Mouse (Mus musculus): ENCODE data around the gene Zfp57. TPM values are rescaled to one million over a fixed set of nuclear protein-coding genes. Genes with fewer than 3 reads are reported as not detected.

The Zfp57 gene
- 25.2 and 29.3 TPM in 2 replicates for polyA plus RNA-seq (2012; rRNA removed)

DNA sequence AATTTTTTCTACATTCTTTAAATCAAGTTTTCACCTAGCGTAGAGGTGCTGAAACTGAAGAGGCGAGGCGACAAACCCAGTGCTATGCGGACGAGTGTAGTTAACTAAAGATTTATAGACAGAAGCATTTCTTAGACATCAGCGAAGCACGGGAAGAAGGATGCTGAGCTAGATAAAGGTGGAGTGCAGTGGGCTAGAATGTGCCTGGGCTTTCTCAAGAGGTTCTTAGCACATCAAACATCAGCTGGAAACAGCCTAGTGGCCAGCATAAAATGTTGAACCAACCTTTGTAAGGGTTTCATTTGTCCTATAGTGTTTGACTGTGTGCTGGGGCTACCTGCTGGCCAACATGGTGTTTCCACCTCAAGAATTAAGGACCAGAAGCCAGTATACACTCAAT lies at the start of gene Zfp57:
Zfp57 (plus strand) TSS at position 301 of the 400 bp plus-strand sequence.
- TF ChIP-seq CTCF (IDR thresholded peaks at IDR 0.05; ENCODE audit: extremely low read depth, insufficient read depth, low read length) (no peak), POLR2A (IDR thresholded peaks at IDR 0.05; ENCODE audit: extremely low read depth, insufficient read depth, low read length) (no peak)
- no peaks in the 10 kb centered on the region; the same call in 1 of the 2 replicates for H3K4me1 ChIP-seq (ENCODE audit: control insufficient read depth, insufficient read depth, low read length)
- no peak within 1 kb of the TSS for H3K27ac ChIP-seq (ENCODE audit: insufficient read depth, low read length)
- H3K4me3 ChIP-seq (ENCODE audit: insufficient read depth, low read length), result no peak within 1 kb of the TSS; the same call in 1 of the 2 replicates

DNA sequence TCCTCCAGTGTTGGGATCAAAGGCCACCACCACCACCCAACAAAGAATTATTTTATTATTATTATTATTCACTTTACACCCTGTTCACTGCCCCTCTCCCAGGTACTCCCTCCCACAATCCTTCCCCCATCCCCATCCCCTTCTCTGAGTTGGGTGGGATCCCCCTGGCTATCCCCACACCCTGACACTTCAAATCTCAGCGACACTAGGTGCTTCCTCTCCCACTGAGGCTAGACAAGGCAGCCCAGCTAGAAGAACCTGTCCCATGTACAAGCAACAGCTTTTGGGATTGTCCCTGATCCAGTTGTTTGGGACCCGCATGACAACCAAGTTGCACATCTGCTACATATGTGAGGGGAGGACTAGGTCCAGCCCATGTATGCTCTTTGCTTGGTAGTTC lies 48.3 kb upstream of the Zfp57 start:
- TF ChIP-seq POLR2A (IDR thresholded peaks at IDR 0.05; ENCODE audit: extremely low read depth, insufficient read depth, low read length) (no peak), CTCF (IDR thresholded peaks at IDR 0.05; ENCODE audit: extremely low read depth, insufficient read depth, low read length) (no peak)
- no peak overlapping the region for H3K27ac ChIP-seq (ENCODE audit: insufficient read depth, low read length)

DNA sequence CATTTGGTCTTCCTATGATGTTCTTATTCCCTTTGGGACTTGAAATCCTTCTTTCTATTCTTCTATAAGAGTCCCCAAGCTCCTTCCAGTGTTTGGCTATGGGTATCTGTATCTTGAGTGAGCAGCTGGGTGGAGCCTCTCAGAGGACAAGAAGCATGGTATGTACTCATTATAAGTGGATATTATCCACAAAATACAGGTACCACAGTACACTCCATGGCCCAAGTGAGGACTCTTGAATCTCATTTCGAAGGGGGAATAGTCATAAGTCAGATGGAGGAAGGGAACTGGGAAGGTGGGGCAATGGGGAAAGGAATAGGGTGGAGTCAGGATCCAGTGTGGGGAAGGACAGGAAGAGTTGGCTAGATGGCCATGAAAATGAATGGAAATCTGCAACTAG lies 47.9 kb upstream of the Zfp57 start:
- peaks cover 2% of the 10 kb centered on the region; the same call in 1 of the 2 replicates for H3K4me1 ChIP-seq (ENCODE audit: control insufficient read depth, insufficient read depth, low read length)
- no peak for TF ChIP-seq CTCF (IDR thresholded peaks at IDR 0.05; ENCODE audit: extremely low read depth, insufficient read depth, low read length)
- TF ChIP-seq POLR2A (IDR thresholded peaks at IDR 0.05; ENCODE audit: extremely low read depth, insufficient read depth, low read length), result no peak
- no peak overlapping the region for H3K27ac ChIP-seq (ENCODE audit: insufficient read depth, low read length)
- H3K4me3 ChIP-seq (ENCODE audit: insufficient read depth, low read length), result no peak overlapping the region

More for the DNA sequence above, 48.3 kb upstream of the Zfp57 start:
- Histone ChIP-seq H3K4me1 (ENCODE audit: control insufficient read depth, insufficient read depth, low read length) (peaks cover 2% of the 10 kb centered on the region; the same call in 1 of the 2 replicates), H3K4me3 (ENCODE audit: insufficient read depth, low read length) (no peak overlapping the region)

DNA sequence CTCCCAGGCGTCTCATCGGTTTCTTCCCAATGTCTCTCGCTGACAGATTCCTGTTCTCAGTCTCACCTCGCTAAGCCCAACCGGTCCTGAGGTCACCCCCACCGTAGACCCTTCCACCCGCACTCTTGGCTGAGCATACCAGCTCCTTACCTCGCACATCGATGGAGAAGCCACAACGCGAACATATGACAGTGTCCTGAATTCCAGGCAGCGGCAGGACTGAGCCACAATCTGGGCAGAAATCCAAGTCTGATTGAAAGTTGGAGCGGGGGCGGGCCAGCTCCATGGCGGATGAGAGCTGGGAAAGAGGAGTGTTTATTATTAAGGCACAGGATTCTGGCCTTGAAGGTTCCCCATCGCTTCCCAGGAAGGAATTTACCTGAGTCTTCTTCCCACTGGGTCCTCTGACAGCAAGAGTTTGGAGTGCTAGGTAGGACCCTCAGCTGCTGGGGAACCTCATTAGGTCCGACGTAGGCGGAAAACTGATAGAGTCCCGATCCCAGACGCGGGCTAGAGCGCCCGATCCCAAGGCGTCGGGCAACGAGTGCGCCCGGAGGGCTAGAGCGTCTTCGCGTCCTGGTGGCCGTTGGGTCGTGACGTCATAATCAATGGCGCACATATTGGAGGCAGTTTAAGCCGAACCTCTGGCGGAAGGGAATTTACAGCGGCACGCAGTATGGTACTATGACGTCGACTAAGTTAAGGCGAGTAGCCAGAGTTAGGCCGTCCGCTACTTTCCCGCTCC lies 42.8 kb upstream of the Zfp57 start, which contains the start of the genes Znrd1 and Znrd1as:
Znrd1 (minus strand) TSS at position 561 of the 745 bp plus-strand sequence.
Znrd1as (plus strand) TSS at position 594 of the 745 bp plus-strand sequence.
- peaks cover 2% of the 10 kb centered on the region; the same call in 1 of the 2 replicates for H3K4me1 ChIP-seq (ENCODE audit: control insufficient read depth, insufficient read depth, low read length)
- TF ChIP-seq CTCF (IDR thresholded peaks at IDR 0.05; ENCODE audit: extremely low read depth, insufficient read depth, low read length) (no peak), POLR2A (IDR thresholded peaks at IDR 0.05; ENCODE audit: extremely low read depth, insufficient read depth, low read length) (peak; percentile 74)
- peak within 1 kb of the TSS; percentile 39 for H3K27ac ChIP-seq (ENCODE audit: insufficient read depth, low read length)
- peak within 1 kb of the TSS; percentile 91 for H3K4me3 ChIP-seq (ENCODE audit: insufficient read depth, low read length)

DNA sequence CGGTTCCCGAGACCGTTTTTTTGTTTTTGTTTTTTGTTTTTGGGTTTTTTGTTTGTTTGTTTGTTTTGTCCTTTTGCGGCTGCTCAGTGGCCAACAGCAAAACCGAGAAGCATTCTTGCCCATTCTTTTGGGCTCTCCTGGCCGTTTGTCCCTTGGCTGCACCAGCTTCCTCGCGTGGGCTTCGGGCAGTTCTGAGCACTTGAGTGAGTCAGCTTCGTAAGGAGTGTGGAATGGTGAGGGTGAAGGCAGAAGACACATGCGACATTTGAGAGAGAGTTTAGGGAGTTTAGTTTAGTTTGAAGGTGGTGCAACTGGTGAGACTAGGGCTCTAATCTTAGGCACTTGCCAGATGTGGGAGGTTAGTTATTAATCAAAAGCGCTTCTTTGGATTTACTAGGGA lies 42.1 kb upstream of the Zfp57 start:
- Histone ChIP-seq H3K4me1 (ENCODE audit: control insufficient read depth, insufficient read depth, low read length) (peaks cover 2% of the 10 kb centered on the region; the same call in 1 of the 2 replicates), H3K4me3 (ENCODE audit: insufficient read depth, low read length) (peak overlapping the region; percentile 91), H3K27ac (ENCODE audit: insufficient read depth, low read length) (no peak overlapping the region)
- TF ChIP-seq CTCF (IDR thresholded peaks at IDR 0.05; ENCODE audit: extremely low read depth, insufficient read depth, low read length), result no peak
- TF ChIP-seq POLR2A (IDR thresholded peaks at IDR 0.05; ENCODE audit: extremely low read depth, insufficient read depth, low read length), result no peak

DNA sequence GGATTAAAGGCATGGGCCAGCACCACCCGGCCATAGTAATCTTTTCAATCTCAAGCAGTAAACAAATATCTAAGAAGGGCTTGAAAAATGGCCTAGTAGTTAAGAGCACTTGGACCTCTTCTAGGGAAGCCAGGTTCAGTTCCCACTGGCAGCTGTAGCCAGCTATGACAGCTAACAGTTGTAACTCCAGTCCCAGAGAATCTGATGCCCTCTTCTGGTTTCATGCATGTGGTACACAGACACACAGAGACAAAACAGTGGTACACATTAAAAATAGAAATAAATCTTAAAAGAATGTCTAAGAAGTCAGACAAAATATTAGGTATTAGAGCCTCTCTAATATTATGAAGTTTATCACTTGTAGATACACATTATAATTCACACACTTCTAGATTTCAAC lies 39.8 kb upstream of the Zfp57 start:
- Histone ChIP-seq H3K4me3 (ENCODE audit: insufficient read depth, low read length) (no peak overlapping the region), H3K4me1 (ENCODE audit: control insufficient read depth, insufficient read depth, low read length) (peaks cover 2% of the 10 kb centered on the region; the same call in 1 of the 2 replicates), H3K27ac (ENCODE audit: insufficient read depth, low read length) (no peak overlapping the region)
- TF ChIP-seq CTCF (IDR thresholded peaks at IDR 0.05; ENCODE audit: extremely low read depth, insufficient read depth, low read length) (no peak), POLR2A (IDR thresholded peaks at IDR 0.05; ENCODE audit: extremely low read depth, insufficient read depth, low read length) (no peak)

DNA sequence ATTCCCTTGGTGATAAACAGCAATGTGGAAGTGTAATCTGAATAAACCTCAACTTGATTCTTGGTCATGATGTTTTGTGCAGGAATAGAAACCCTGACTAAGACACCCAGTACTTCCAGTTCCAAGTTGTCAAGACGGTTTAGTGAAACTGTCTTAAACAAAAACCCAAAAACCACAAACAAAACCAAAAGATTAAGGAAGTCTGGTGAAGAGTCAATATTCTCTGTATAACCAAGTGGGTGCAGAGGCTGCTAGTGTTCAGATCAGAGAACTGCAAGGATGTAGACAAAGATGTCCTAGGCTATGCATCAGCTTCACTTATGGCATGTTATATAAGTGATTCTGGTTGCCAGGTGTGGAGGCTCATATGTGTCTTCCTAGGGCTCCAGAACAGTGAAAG lies 34.1 kb upstream of the Zfp57 start:
- Histone ChIP-seq H3K4me3 (ENCODE audit: insufficient read depth, low read length) (no peak overlapping the region), H3K27ac (ENCODE audit: insufficient read depth, low read length) (no peak overlapping the region), H3K4me1 (ENCODE audit: control insufficient read depth, insufficient read depth, low read length) (no peaks in the 10 kb centered on the region)
- TF ChIP-seq CTCF (IDR thresholded peaks at IDR 0.05; ENCODE audit: extremely low read depth, insufficient read depth, low read length) (no peak), POLR2A (IDR thresholded peaks at IDR 0.05; ENCODE audit: extremely low read depth, insufficient read depth, low read length) (no peak)

DNA sequence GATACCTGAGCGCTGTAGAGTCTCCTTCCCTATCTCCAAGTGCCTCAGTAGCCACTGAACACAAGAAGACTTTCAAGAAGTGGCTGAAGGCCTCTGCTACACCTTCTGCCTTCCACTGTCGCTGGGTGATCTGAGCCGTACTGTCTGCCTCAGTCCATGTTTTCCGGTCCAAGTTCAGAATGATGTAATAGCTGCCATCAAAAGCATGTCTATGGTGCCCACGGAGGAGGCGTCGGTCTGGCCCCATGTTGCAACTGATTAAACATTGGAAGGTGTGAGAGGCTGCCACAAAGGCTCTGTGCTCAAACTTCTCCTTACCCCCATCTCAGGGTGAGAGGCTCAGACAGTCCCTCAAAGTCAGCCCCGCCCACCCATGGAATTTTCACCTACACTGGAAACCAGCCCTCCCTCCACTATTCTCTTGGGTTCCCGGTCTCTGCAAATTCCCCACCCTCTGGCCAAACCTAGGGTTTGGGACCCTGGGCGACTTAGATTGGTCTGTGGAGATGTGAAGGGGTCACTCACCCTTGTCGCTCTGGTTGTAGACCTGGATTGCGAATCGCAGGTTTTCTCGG lies 30.6 kb upstream of the Zfp57 start:
- Histone ChIP-seq H3K4me1 (ENCODE audit: control insufficient read depth, insufficient read depth, low read length) (no peaks in the 10 kb centered on the region), H3K4me3 (ENCODE audit: insufficient read depth, low read length) (no peak overlapping the region), H3K27ac (ENCODE audit: insufficient read depth, low read length) (no peak overlapping the region)
- no peak for TF ChIP-seq CTCF (IDR thresholded peaks at IDR 0.05; ENCODE audit: extremely low read depth, insufficient read depth, low read length)
- TF ChIP-seq POLR2A (IDR thresholded peaks at IDR 0.05; ENCODE audit: extremely low read depth, insufficient read depth, low read length), result no peak

DNA sequence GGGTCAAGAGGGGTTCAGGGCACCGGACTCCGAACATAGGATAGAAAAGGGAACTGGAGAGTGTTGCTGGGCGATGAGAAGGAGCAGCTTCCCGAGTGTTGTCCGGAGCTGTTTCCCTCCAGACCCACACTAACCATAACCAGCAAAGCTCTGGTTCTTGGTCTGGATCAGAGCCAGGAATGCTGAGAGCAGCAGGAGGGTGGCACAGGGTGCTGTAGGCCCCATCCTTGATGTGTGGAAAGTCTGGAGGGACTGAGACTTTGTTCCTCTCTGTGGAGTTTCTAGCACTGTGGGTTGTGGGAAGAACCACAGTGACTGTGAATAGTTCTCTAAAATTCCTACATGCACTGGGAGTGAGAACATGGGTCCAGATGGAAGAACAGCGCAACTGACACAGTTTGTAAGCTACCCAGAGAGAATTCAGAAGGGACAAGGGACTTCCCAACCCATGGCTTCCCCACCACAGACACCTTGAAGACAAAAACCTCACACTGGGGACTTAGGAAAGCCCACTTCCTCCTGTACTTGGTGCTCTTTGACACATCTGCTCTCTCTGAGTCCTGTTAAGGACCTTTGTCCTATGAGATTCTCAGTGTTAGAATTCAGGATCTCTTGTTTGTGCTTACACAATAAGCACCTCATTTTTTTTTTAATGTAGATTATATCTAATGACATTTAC lies 29.7 kb upstream of the Zfp57 start:
- no peak overlapping the region for H3K4me3 ChIP-seq (ENCODE audit: insufficient read depth, low read length)
- no peaks in the 10 kb centered on the region for H3K4me1 ChIP-seq (ENCODE audit: control insufficient read depth, insufficient read depth, low read length)
- no peak overlapping the region for H3K27ac ChIP-seq (ENCODE audit: insufficient read depth, low read length)
- TF ChIP-seq CTCF (IDR thresholded peaks at IDR 0.05; ENCODE audit: extremely low read depth, insufficient read depth, low read length), result no peak

All from cortical plate, adult 2 months (tissue).